Mouse (Mus musculus): Measurements from ENCODE around the gene Gm10553.
"Not testable (repeated sequence)": the region's sequence is repeated elsewhere in the genome, so short reads cannot be mapped to it uniquely, and the experiment has no call there.

The Gm10553 gene

DNA sequence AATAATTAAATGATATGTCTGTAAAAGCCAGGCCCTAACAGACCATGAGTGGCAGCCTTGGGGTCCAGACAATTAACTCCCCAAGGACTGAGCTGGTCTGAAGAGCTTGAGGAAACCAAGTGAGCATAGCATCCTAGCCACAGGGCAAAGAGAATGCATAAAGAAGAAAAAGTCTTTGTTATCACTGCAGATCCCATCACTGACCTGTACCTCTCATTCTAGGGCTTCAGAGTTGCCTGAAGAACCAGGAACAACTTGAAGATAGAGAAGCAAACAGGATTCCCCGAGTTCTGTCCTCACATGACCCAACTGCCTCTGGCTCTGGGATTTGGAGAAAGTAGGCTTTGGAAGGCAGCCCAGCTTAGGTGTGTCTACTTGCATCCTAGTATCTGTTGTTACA is at the start of gene Gm10553:
TSS of gene Gm10553 (plus strand) at position 301 of the 400 bp plus-strand sequence.
- not testable (repeated sequence) for DNase-seq (ENCODE audit: low spot score)

DNA sequence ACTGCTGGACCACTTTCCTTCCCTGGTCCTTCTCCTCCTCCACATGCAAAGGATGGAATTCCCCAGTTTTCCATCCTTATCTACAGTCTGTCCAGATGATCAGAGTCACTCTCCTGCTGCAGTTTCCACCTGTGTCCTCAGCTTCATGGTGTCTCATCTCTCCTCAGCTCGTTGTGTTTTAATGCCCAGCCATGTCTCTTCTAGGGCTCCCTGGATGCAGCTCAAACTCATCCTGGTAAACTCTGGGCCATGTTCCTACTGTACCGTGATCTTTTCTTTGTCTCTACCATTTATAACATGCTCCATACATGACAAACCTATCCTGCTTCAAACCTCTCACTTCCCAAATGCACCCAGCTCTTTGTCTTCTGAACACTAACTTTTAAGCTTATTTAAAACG is 28.3 kb upstream of the Gm10553 start:
- DNase-seq (ENCODE audit: low spot score): not testable (repeated sequence)

DNA sequence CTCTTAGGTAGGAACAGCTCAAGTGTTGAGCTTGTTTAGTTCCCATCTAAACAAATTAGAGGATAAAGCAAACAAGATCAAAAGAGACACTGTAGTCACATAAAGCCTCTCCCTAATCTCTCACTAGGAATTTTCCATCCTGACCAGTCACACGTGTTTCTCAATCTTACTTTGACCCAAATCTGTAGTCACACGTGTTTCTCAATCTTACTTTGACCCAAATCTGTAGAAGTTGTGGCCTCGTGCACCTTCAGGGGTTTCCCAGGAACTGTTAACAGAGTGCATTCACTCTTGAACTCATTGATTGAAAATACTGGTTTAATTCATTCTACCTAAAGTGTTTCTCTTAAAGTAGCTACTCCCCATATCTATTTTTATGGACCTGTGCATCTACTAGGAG is 26.9 kb upstream of the Gm10553 start:
- not testable (repeated sequence) for DNase-seq (ENCODE audit: low spot score)

DNA sequence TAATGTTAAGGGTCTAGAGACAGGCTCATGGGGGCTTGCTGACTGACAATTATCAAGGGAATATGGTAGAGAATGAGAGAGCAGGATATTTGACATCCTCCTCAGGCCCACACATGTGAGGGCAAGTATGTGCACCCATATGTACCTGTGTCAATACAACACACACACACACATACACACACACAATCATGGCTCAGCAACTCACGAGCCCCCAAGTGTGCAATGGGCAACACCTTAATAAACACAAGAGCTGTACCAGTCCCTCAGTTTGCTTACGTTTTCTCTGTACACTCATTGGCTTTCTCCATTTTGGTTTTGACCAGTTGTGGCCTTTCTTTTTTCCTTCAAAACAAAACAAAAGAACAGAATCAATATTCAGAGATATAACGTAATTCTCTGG is 15.2 kb upstream of the Gm10553 start:
- not testable (repeated sequence) for DNase-seq (ENCODE audit: low spot score)

DNA sequence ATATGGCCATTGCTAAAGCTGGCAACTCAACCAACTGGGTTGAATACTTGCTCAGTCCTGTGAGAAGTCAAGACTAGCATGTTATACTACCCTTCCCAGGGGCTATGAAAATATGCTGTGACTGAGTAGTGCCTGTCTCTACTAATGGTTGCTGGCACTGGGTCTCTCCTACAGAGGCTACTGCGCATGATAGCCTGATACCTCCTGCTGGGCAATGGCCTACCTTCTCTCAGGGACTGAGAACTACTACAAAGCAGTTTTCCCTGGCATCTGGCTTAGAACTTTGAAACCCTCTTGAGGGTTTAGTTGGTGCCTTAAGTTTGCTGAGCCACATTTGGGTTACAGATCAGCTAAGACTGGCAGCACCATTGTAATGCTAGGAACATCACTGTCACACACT is 13.8 kb upstream of the Gm10553 start:
- not testable (repeated sequence) for DNase-seq (ENCODE audit: low spot score)

DNA sequence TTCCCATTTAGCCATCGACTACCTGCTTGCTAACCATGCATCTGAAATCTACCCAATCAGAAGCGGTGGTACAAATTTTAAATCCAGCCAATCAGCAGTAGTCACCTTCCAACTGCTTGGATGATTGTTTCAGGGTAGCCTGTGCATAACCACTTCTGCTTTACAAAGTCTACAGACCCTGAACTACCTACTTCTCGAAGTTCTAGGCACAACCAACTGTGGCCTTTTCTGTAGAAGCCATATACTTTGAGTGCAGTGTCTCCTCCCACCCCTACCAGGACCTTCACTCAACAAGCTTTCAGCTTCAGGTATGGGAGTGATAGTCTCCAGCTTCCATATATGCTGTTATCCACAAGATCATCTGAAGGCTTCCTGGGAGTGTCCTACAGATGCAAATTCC is 7.8 kb upstream of the Gm10553 start:
- DNase-seq (ENCODE audit: low spot score): not testable (repeated sequence)

DNA sequence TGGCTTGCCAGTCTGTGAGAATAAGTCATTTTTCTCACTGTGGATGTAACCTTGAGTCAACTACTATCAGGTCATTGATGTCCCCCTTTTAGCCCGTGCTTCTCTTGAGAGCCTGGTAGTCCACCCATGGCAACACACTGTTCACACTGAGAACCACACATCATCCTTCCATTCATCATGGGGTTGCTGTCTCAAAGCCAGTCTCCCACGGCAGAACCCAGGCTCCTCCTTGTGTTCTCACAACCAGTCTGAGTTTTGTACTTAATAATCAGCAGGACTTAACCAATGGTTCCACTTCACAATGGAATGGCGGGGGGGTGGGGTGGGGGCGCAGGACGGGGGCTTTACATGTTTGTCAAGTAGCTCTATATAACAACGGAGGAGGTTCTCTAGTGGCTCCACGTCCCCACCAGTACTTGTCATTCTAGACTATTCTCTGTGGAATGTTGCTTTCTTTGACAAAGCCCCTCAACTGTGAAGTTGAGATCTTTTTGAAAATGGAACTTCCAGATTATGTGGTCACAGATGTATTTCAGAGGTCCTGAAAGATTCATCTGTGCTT is 6.9 kb upstream of the Gm10553 start:
- DNase-seq (ENCODE audit: low spot score): not testable (repeated sequence)

DNA sequence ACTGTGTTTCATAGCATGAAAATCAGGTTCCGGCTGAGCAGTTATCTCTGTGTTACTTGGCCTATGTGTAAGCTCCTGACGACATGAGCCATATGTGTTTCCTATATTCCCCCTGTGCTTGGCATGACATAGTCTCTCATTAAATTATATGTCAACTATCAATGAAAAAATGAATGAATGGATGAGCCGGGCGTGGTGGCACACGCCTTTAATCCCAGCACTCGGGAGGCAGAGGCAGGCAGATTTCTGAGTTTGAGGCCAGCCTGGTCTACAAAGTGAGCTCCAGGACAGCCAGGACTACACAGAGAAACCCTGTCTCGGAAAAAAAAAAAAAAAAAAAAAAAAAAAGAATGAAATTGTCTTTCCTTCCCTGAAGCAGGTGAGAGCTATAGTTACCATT is 883 bp upstream of the Gm10553 start:
- not testable (repeated sequence) for DNase-seq (ENCODE audit: low spot score)

DNA sequence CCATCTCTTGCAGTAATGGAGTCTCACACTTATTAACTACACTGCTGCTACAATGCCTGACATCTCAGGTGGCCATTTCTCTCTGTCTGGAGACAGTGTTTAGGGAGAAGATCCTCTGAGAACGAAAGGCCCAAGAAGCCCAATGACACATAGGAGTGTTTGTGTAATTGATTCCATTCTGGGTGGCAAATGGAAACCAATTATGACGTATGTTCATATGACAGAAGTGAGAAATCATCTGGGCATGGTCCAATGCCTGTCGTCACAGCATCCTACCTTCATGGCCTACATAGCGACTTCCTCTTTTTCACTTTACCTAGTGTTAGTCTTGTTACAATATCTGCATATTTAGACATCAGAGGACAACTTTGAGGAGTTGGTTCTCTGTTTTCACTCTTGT is 1.8 kb downstream of the Gm10553 start:
- DNase-seq (ENCODE audit: low spot score): not testable (repeated sequence)

DNA sequence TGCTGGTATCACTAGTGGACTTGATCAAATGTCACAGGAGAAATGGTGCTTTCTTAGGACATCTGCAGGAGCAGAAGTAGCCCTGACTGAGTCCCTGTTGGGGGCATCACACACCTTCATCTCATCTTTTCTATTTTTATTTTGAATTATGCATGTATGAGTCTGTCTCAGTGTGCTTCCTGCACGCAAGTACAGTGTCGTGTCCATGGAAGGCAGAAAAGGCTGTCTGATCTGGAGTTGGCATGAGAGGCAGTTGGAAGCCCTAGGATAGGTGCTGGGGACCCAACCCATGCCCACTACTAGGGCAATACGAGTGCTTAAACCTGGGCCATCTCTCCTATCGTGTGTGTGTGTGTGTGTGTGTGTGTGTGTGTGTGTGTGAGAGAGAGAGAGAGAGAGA is 5.4 kb downstream of the Gm10553 start:
- not testable (repeated sequence) for DNase-seq (ENCODE audit: low spot score)

DNA sequence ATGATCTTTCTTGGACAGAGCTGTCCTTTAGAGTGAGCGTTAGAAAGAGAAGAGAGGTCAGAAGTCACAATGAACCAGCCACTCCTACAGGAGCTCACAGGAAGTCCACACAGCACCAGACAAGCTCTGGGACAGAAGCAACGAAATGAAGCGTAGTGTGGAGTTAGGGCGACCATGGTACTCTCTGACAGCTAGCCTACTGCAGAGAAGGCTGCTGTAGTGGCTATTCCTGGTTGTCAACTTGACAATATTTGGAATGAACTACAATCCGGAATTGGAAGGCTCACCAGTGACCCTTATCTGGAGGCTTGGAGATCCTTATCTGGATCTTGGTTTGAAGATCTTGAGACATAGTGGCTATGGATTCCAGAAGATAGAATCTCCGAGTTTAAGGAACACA is 6.0 kb downstream of the Gm10553 start:
- DNase-seq (ENCODE audit: low spot score): not testable (repeated sequence)

DNA sequence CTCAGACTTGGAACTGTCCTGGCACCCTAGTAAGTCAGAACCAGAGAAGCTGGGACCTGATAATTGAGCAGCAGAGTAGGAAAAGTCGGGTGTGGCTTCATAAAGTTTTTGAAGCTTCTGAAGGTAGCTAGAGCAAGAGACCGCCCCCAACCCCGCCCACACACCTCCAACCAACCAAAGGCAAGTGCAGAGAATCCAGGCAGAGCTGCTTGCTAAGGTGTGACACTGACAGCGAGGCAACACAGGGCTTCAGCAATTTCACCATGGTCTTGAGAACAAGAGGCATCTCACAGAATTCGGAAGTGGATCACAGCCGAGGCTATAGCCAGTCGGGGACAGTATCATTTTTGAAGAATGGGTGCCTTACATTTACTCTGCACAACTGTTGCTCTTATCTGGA is 9.8 kb downstream of the Gm10553 start, which contains the start of gene A530032D15Rik:
TSS of gene A530032D15Rik (minus strand) at position 101 of the 400 bp plus-strand sequence.
- not testable (repeated sequence) for DNase-seq (ENCODE audit: low spot score)

DNA sequence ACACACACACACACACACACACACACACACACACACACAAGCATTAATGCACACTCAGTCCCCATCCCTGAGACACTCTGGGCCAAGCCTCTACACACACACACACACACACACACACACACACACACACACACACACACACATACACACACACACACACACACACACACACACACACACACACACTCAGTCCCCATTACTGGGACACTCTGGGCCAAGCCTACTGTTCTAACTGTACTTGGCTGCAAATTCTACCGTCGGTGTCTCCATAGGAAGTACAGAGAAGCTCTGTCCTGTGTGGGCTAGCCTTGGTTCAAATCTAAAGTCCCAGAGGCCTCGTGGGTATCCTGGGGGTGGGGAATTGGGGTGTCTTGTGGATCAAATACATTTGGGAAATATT is 10.9 kb downstream of the Gm10553 start:
- DNase-seq (ENCODE audit: low spot score): not testable (repeated sequence)

DNA sequence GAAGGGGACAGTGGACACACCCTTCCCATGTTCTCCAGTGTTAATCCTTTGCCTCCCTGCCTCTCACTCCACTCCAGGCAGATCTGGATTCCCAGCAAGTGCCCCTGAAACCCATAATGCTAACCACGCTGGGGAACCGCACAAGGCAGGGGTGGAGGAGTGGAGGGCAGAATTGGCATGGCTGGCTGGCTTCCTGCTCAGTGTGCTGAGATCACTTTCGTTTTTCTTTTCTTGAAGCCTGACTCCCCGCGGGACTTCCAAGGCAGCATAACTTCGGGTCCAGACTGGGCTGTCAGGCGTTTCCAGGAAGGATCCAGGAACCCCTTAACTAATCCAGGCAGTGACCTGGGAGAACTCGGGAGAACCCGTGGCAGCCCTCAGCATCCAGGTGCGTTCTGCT is 11.6 kb downstream of the Gm10553 start:
- DNase-seq (ENCODE audit: low spot score): peak; percentile 34

DNA sequence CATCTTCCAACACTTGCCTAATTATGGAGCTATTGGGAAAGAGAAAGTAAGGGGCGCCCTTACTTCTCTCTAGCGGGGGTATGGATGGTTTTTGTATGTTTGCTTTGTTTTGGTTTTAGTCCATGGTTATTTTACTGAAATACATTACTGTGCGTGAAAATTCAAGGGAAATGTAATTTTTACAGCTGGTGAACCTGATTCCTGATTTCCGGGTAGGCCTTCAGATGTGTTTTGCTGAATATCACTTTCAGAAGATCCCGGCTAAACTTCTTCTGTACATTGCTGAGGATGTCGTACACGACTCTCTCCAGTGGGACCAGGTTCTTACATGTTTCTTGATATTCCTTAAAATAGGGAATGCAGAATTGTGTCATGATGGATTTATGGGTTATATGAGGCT is 12.3 kb downstream of the Gm10553 start:
- not testable (repeated sequence) for DNase-seq (ENCODE audit: low spot score)

DNA sequence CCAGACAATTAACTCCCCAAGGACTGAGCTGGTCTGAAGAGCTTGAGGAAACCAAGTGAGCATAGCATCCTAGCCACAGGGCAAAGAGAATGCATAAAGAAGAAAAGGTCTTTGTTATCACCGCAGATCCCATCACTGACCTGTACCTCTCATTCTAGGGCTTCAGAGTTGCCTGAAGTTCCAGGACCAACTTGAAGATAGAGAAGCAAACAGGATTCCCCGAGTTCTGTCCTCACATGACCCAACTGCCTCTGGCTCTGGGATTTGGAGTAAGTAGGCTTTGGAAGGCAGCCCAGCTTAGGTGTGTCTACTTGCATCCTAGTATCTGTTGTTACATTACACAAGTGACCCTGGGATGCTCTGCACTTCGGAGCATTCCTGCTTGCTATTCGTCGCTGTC is 12.9 kb downstream of the Gm10553 start:
- not testable (repeated sequence) for DNase-seq (ENCODE audit: low spot score)

DNA sequence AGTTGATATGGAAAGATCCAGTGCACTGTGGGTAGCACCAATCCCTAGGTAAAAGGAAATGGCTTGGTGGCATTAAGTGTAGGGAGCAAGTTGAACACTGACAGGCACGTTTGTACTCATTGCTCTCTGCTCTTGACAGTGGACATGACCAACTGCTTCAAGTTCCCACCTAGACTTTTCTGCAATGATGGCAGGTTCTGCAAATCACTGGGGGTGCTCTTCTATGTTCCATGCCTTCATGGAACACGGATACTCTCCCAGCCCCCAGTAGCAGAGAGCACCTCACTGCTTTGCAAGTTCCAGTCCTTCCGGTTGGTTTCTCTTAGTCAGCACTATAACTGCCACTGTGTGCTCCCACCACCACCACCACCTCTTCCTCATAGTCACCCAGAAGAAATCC is 14.1 kb downstream of the Gm10553 start:
- DNase-seq (ENCODE audit: low spot score): not testable (repeated sequence)

DNA sequence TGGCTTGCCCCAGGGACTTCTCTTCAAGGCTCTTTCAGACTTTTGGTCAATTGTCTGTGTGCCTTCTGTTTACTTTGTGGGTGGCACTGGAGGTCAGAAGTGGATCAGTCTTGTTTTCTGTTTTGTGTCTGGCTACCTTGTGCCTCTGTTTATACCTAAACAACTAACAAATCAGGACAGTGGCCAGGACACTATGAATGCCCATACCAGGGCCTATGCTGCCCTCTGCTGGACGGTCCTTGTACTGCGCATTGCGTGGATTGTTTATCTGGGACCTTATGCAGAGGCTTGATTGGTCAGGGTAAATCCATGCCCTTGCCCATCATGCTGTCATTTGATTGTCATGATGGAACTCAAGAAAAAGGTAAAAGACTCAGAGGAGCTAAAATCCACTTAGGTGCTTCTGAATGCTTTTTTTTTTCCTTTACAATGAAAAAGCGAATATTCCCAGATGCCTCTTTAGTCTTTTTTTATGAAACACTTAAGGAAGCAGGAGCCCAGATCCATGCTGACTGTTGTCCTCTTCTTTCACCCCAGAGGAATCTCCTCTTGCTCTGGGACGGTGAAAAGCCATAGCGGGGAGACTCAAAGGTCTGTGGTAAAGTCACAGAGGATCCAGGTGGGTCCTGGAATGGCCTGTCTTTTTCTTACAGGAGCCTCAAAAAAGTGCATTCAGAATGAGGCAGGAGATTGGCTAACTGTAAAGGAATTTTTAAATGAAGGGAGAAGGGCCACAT is 14.9 kb downstream of the Gm10553 start:
- DNase-seq (ENCODE audit: low spot score): not testable (repeated sequence)

DNA sequence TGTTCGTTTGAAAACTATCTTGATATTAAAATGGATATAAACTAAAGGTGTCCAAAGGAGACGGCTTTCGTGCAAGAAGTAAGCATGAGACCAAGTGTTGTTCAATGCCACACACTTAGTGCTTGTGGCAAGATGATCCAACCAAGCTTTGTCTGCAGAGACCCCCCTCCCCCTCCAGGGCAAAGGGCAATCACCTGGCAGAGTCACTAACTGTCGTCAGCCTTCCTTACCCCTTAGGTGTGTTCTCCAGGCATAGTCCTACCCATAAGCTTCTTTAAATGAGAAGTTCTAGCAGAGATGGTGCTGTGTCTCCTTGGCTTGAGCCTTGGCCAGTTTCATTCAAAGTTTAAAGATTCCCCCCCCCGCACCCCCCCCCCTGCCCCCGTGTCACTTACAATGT is 17.6 kb downstream of the Gm10553 start:
- not testable (repeated sequence) for DNase-seq (ENCODE audit: low spot score)

DNA sequence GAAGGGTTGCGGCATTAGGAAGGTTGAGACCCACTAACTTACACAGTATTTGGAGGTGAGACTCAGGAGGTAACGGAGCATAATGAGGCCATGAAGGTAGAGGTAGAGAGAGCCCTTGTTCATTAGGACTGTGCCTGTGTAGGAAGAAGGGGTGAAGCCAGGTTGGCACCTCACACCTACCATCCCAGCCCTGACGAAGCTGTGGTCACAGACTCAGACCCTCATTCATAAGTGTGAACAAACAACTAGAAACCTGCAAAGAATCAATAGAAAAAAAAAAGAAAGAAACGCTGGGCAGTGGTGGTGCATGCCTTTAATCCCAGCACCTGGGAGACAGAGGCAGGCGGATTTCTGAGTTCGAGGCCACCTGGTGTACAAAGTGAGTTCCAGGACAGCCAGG is 18.4 kb downstream of the Gm10553 start:
- DNase-seq (ENCODE audit: low spot score): not testable (repeated sequence)

DNA sequence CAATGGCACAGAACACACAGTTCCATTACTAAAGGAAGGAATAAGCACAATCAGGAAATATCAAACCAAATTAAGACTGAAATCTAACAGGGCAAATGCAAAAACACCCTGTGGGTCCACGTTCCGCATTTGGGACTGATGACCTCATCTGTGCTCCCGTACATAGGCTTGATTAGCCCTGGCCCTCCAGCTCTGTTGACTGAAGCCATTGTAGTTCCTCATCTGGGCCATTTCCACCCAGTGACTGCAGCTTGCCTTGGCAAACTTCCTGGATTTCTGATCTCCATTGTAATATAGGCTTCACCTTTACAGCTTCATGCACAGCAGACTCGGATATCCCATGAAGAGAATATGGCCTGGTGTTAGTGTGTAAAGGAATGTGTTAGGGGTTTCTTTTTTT is 21.9 kb downstream of the Gm10553 start:
- not testable (repeated sequence) for DNase-seq (ENCODE audit: low spot score)

DNA sequence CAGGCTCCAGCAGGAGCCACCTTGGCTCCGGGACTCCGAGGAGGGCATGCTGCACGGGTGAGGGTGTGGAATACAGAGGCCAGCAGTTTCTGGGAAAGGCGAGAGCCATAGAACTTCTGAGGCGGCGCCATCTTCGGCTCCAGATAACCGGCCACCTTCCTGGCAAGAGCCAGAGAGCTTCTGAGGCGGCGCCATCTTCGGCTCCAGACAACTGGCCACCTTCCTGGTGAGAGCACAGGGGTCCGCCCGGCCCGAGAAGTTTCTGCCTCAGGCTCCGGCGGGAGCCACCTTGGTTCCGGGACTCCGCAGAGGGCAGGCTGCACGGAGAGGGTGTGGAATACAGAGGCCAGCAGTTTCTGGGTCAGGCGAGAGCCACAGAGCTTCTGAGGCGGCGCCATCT is 33.7 kb downstream of the Gm10553 start:
- DNase-seq (ENCODE audit: low spot score): not testable (repeated sequence)

Data from T-cell, adult 2 months (primary cell).